Mouse (Mus musculus) CH12.LX (cell line): ENCODE data around the gene Ggct.

Source experiments
- CHD2 ChIP-seq: IDR thresholded peaks from 2 replicates; pipeline ENCODE4 v1.6.1; 2011; ENCODE audit warnings: low read length, improper control_type of control experiment
- CTCF ChIP-seq, 2 experiments: IDR thresholded peaks in 1 of 2; conservative IDR thresholded peaks in 1 of 2; 2 replicates each; pipeline ENCODE4 v1.5.1; 2011 to 2012; ENCODE audit warnings: low read depth in 2 of 2, low read length in 2 of 2, improper control_type of control experiment in 1 of 2, inconsistent platforms in 1 of 2, mild to moderate bottlenecking in 1 of 2, moderate library complexity in 1 of 2
- ETS1 ChIP-seq: conservative IDR thresholded peaks from 2 replicates; pipeline ENCODE4 v1.6.1; 2012; ENCODE audit warnings: low read depth, mild to moderate bottlenecking, inconsistent platforms, low read length, improper control_type of control experiment, moderate library complexity
- GABPA ChIP-seq: IDR thresholded peaks from 2 replicates; pipeline ENCODE4 v1.6.1; 2012; ENCODE audit warnings: low read depth, low read length, improper control_type of control experiment, inconsistent platforms; ENCODE audit not compliant: insufficient replicate concordance
- KAT2A ChIP-seq: IDR thresholded peaks from 2 replicates; pipeline ENCODE4 v1.6.1; 2012; ENCODE audit warnings: low read length, improper control_type of control experiment, inconsistent platforms; ENCODE audit not compliant: insufficient replicate concordance
- MAZ ChIP-seq: IDR thresholded peaks from 2 replicates; pipeline ENCODE4 v1.6.1; 2012; ENCODE audit warnings: low read depth, mild to moderate bottlenecking, inconsistent platforms, low read length, improper control_type of control experiment, moderate library complexity
- MEF2A ChIP-seq: IDR thresholded peaks from 2 replicates; pipeline ENCODE4 v1.6.1; 2014; ENCODE audit warnings: low read depth, mild to moderate bottlenecking, inconsistent platforms, low read length, improper control_type of control experiment, borderline replicate concordance
- MXI1 ChIP-seq: IDR thresholded peaks from 2 replicates; pipeline ENCODE4 v1.6.1; 2011; ENCODE audit warnings: mild to moderate bottlenecking, low read depth, low read length, improper control_type of control experiment
- POLR2A ChIP-seq: IDR thresholded peaks from 2 replicates; pipeline ENCODE4 v1.6.1; 2011; ENCODE audit warnings: low read depth, mild to moderate bottlenecking, improper control_type of control experiment, low read length
- POLR2AphosphoS2 ChIP-seq: IDR thresholded peaks from 2 replicates; pipeline ENCODE4 v1.6.1; 2011; ENCODE audit warnings: low read depth, low read length, improper control_type of control experiment
- RCOR1 ChIP-seq: conservative IDR thresholded peaks from 2 replicates; pipeline ENCODE4 v1.6.1; 2012; ENCODE audit warnings: low read depth, mild to moderate bottlenecking, inconsistent platforms, low read length, improper control_type of control experiment
- TCF12 ChIP-seq: IDR thresholded peaks from 2 replicates; pipeline ENCODE4 v1.6.1; 2014; ENCODE audit warnings: low read depth, mild to moderate bottlenecking, inconsistent platforms, low read length, improper control_type of control experiment
- UBTF ChIP-seq: IDR thresholded peaks from 2 replicates; pipeline ENCODE4 v1.6.1; 2012; ENCODE audit warnings: low read depth, mild to moderate bottlenecking, inconsistent platforms, low read length, improper control_type of control experiment, moderate library complexity

- TF ChIP-seq POLR2A: no peak
- no peak for TF ChIP-seq CTCF (conservative IDR thresholded peaks at IDR 0.05 in 1 of 2, IDR thresholded peaks at IDR 0.05 in 1 of 2; ENCODE audit: low read depth in 2 of 2, low read length in 2 of 2)
- no peak for TF ChIP-seq TCF12
- no peak for TF ChIP-seq CHD2
- TF ChIP-seq POLR2AphosphoS2: no peak
- TF ChIP-seq ETS1: no peak
- no peak for TF ChIP-seq MEF2A
- no peak for TF ChIP-seq RCOR1
- no peak for TF ChIP-seq KAT2A
- no peak for TF ChIP-seq MXI1
- no peak for TF ChIP-seq UBTF
- no peak for TF ChIP-seq MAZ
- no peak for TF ChIP-seq GABPA
Measured at GRCm38 (mm10) chr6:54988141-54988540, 4.6 kb downstream of the Ggct start.
